Mouse (Mus musculus) CD8-positive naive resting alpha-beta T cell, adult 57 days (primary cell): ENCODE results near the gene Gucy2g. TPM values are rescaled to one million over a fixed set of nuclear protein-coding genes. Genes with fewer than 3 reads are reported as not detected.

Experiments used
- total RNA-seq: library from RNA; stranded (reverse); gene quantifications from one replicate; pipeline ENCODE4 v1.2.4, GENCODE M21; 2023

Gucy2g gene
- not detected for total RNA-seq

GRCm38 (mm10) chr19:55241186-55241645 is at the start of gene Gucy2g:
Gene Gucy2g (minus strand): TSS chr19:55241236.

GRCm38 (mm10) chr19:55251383-55252124 is 10.5 kb upstream of the Gucy2g start, which contains the start of gene Acsl5:
Gene Acsl5 (plus strand): TSS chr19:55251938.

GRCm38 (mm10) chr19:55180433-55180832 is 60.6 kb downstream of the Gucy2g start, which contains the start of gene Tectb:
Gene Tectb (plus strand): TSS chr19:55180733.

Other genes with a start within 250 kb of the Gucy2g start
- gene Gpam, start 114.0 kb downstream of the Gucy2g start, total RNA-seq = 7.5 TPM
- not detected for gene Tectb, start 60.5 kb downstream of the Gucy2g start, total RNA-seq
- 29.8 TPM for gene Acsl5, start 10.7 kb upstream of the Gucy2g start, total RNA-seq
- 24.4 TPM for gene Zdhhc6, start 74.8 kb upstream of the Gucy2g start, total RNA-seq
- 40.8 TPM for gene Vti1a, start 75.1 kb upstream of the Gucy2g start, total RNA-seq